Mouse (Mus musculus): ENCODE measurements around the gene Fam24a.

DNA sequence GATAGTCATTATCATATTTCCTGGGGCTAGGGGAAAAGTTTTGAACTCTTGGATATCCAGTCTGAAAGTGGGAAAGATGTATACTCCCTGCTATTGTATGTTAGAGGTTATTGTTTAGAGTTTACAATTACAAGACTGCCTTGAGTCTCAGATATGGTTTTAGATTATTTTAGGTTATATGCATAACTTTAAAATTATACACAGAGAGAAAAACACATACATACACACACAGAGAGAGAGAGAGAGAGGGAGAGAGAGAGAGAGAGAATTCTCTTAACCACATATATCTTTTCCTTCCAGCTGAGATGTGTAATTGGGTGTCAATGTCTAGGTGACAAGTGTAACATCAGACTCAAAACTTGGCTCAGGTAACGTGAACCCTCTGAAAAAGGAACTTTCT, at the start of gene Fam24a:
- no peak for TF ChIP-seq CTCF (IDR thresholded peaks at IDR 0.05; ENCODE audit: low read depth)
- TF ChIP-seq EP300 (IDR thresholded peaks at IDR 0.05; ENCODE audit: low read depth) = no peak

Data from heart, postnatal 0 days (tissue).